Mouse (Mus musculus) heart, postnatal 0 days (tissue): ENCODE data around the gene Smim22. TPM values are rescaled to one million over a fixed set of nuclear protein-coding genes. Genes with fewer than 3 reads are reported as not detected.
A peak's percentile ranks its signal among the peaks of the same experiment; 100 is the strongest.

ENCODE experiments used
- ATAC-seq: fragments of 200-750 bp; cut with Nextera tagmentation; 2 replicates; pipeline ENCODE4 v1.8.0; 2017; ENCODE audit warnings: low read depth, moderate number of reproducible peaks, moderate library complexity; ENCODE audit not compliant: insufficient read depth
- DNase-seq: peaks from one replicate; pipeline ENCODE4 v3.0.0-alpha.2; 2016; ENCODE audit warnings: low spot score
- H3K27ac ChIP-seq: fragments of 300-500 bp; sonication (generic); 2 replicates; pipeline ENCODE4 v1.5.1; 2014; ENCODE audit warnings: low read depth, mild to moderate bottlenecking
- H3K27me3 ChIP-seq: fragments of 300-500 bp; sonication (generic); 2 replicates; pipeline ENCODE4 v1.6.1; 2014; ENCODE audit warnings: low read length, mixed read lengths; ENCODE audit not compliant: control insufficient read depth, insufficient read depth
- H3K36me3 ChIP-seq: fragments of 300-500 bp; sonication (generic); replicated peaks from 2 replicates; pipeline ENCODE4 v1.6.1; 2014; ENCODE audit warnings: low read length, mixed read lengths; ENCODE audit not compliant: control insufficient read depth, insufficient read depth
- H3K4me1 ChIP-seq: fragments of 300-500 bp; sonication (generic); 2 replicates; pipeline ENCODE4 v1.6.1; 2014; ENCODE audit warnings: antibody characterized with exemption; ENCODE audit not compliant: control insufficient read depth, insufficient read depth
- H3K4me2 ChIP-seq: fragments of 300-500 bp; sonication (generic); 2 replicates; pipeline ENCODE4 v1.6.1; 2014; ENCODE audit warnings: low read depth, mild to moderate bottlenecking, low read length, moderate library complexity
- H3K4me3 ChIP-seq: fragments of 300-500 bp; sonication (generic); 2 replicates; pipeline ENCODE4 v1.5.1; 2014; ENCODE audit warnings: low read depth, low read length
- H3K9ac ChIP-seq: fragments of 300-500 bp; sonication (generic); replicated peaks from 2 replicates; pipeline ENCODE4 v1.6.1; 2014; ENCODE audit warnings: low read depth, low read length, mixed read lengths
- H3K9me3 ChIP-seq: fragments of 300-500 bp; sonication (generic); replicated peaks from 2 replicates; pipeline ENCODE4 v1.6.1; 2016; ENCODE audit warnings: low read length; ENCODE audit not compliant: control insufficient read depth
- CTCF ChIP-seq: IDR thresholded peaks from 2 replicates; pipeline ENCODE4 v1.5.1; 2016; ENCODE audit warnings: antibody characterized with exemption, control low read depth, low read depth
- EP300 ChIP-seq: IDR thresholded peaks from 2 replicates; pipeline ENCODE4 v1.6.1; 2016; ENCODE audit warnings: antibody characterized with exemption, low read depth
- WGBS: fragments of 180-500 bp; shearing (Covaris S2); extraction: QIAGEN DNeasy Blood & Tissue Kit; methylation state at CpG from one replicate; pipeline ENCODE4 v1.1.7; 2014; 5-methylcytosine and 5-hydroxymethylcytosine counted together
- polyA plus RNA-seq: library from polyadenylated mRNA; unstranded; fragments of >200 nt; fragmentation: Nextera tagmentation; extraction: Ambion mirVana; gene quantifications from 2 replicates; pipeline ENCODE4 v1.2.1, GENCODE M21; 2015
- total RNA-seq: library from RNA; depleted of rRNA; stranded (reverse); fragments of >200 nt; gene quantifications from 2 replicates; pipeline ENCODE4 v1.2.3, GENCODE M21; 2014; ENCODE audit warnings: low replicate concordance

The Smim22 gene
- total and polyA plus RNA-seq, 2 experiments from 2014 or later = 2.5 TPM; not detected in 1

- no peak for DNase-seq
- Histone ChIP-seq H3K27me3 (no peaks in the 10 kb centered on the region), H3K4me3 (no peak overlapping the region), H3K9me3 (no peaks in the 10 kb centered on the region), H3K9ac (no peak overlapping the region), H3K36me3 (peaks cover 15% of the 10 kb centered on the region), H3K27ac (no peak overlapping the region), H3K4me2 (no peak overlapping the region), H3K4me1 (0 out of 2 replicates have a peak, but pooled peaks cover 6% of the 10 kb centered on the region)
- TF ChIP-seq CTCF (no peak), EP300 (no peak)
- ATAC-seq = no peak
- WGBS = 90% methylated on average over 10 of the region's 10 CpGs
These were observed 3.4 kb downstream of the Smim22 start for GRCm38 (mm10) chr16:5010371-5010935.

- Histone ChIP-seq H3K27ac (no peak overlapping the region), H3K27me3 (no peaks in the 10 kb centered on the region), H3K4me3 (no peak overlapping the region), H3K9ac (no peak overlapping the region), H3K4me1 (0 out of 2 replicates have a peak, but pooled peaks cover 6% of the 10 kb centered on the region), H3K36me3 (peaks cover 24% of the 10 kb centered on the region), H3K4me2 (no peak overlapping the region), H3K9me3 (no peaks in the 10 kb centered on the region)
- no peak for DNase-seq
- WGBS = 79% methylated on average over 7 of the region's 7 CpGs
- no peak for TF ChIP-seq EP300
- no peak for TF ChIP-seq CTCF
- ATAC-seq = no peak
These were observed 4.2 kb downstream of the Smim22 start for GRCm38 (mm10) chr16:5011285-5011684.

DNA sequence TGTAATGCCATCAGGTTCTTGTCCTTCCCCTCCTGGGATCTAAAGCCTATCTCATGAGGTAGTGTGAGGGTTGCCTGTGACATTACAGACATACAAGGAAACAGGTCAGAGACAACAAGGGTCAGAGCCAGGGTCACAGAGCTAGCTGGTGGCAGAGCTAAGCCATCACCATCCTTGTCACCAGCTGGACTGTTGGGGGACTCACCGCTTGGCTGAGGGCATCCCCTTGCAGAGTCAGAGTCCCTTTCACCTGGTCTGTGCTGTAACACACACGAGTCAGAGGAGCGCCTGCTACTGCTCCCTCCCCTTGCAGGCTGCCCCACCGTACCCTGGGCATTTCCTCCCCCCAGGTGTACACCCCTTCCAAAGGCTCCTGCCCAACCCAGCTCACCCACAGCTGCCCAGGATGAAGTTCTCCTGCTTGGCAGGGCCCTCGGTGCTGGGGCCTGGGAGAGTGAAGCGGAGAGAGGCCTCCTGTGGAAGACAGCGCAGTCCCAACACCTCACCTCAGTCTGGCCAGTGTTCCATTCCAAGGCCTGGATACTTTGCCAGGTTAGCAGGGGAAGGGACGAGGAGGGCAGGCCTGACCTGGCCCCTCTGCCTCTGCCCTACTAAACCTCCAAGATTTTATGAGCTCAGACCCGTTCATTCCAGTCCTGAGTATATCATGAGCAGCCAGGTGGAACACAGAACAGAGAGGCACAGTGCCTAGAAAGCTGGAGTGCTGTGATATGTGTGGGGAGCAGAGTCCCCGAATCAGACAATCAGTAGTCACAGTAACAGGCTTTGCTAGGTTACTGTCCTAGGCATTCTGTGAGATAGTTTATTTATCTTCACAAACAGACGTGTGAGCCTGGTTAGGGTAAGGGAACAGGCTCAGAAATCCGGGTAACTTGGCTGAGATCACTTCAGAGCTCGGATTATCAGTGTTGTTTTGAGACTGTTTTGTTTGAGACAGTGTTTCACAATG, 5.2 kb downstream of the Smim22 start:
- 44% methylated on average over 13 of the region's 13 CpGs for WGBS
- Histone ChIP-seq H3K36me3 (peaks cover 34% of the 10 kb centered on the region), H3K4me2 (peak overlapping the region; percentile 67), H3K27me3 (no peaks in the 10 kb centered on the region), H3K4me1 (0 out of 2 replicates have a peak, but pooled peaks cover 6% of the 10 kb centered on the region), H3K4me3 (peak overlapping the region; percentile 71), H3K27ac (no peak overlapping the region), H3K9ac (peak overlapping the region; percentile 59; the same call in 1 of the 2 replicates), H3K9me3 (no peaks in the 10 kb centered on the region)
- TF ChIP-seq CTCF (no peak), EP300 (no peak)
- DNase-seq = no peak
- ATAC-seq = no peak

DNA sequence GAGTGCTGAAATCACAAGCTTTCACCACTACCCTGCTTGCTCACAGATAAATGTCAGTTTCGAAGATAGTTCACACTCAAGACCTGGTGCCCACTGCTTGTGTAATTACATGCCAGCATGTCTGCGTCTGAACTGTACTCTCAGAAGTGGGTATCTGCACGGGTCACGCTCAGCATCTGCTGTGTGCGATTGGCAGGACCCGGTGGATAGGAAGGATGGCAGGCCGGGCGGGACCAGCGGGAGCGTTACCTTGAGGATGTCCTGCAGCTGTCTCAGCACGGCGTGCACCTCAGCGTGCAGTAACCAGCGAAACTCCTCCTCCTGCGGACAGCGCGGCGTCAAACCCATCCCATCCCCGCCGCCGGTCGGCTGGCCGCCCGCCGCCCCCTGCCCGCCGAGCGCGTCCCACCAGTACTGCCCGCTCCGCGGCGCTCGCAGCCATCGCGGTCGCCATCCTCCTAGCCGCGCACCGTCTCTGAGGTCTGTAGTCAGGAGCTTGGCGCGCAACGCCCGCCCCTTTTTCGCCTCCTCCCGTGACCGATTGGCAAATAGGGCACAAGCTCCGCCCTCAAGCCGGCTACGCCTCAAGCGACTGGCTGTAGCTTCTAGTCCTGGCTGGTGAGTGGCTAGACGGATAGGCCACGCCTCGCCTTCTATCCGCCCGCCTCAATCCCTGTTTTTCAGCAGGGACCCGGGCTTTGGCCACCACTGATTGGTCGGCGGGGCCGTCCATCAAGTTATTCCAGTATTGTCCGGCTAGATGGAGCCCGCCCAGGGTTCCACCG, 6.2 kb downstream of the Smim22 start, which contains the start of gene Rogdi:
Rogdi (minus strand) TSS at position 500 of the 785 bp plus-strand sequence.
- Histone ChIP-seq H3K9ac (peak within 1 kb of the TSS; percentile 59), H3K4me3 (peak within 1 kb of the TSS; percentile 71), H3K27me3 (no peaks in the 10 kb centered on the region), H3K9me3 (no peaks in the 10 kb centered on the region), H3K4me1 (0 out of 2 replicates have a peak, but pooled peaks cover 6% of the 10 kb centered on the region), H3K36me3 (peaks cover 43% of the 10 kb centered on the region), H3K4me2 (peak within 1 kb of the TSS; percentile 67), H3K27ac (0 out of 2 replicates have a peak within 1 kb of the TSS, but pooled peaks have one; percentile 17)
- under 1% methylated on average over 62 of the region's 63 CpGs for WGBS
- DNase-seq = peak; percentile 99
- peak; percentile 99 for ATAC-seq
- TF ChIP-seq EP300 (peak; percentile 60; the same call in 1 of the 2 replicates), CTCF (no peak; the same call in 1 of the 2 replicates)

- H3K9me3 ChIP-seq = no peaks in the 10 kb centered on the region
- 86% methylated on average over 4 of the region's 4 CpGs for WGBS
- H3K36me3 ChIP-seq = peaks cover 52% of the 10 kb centered on the region
- no peak overlapping the region for H3K9ac ChIP-seq
- no peak overlapping the region for H3K27ac ChIP-seq
- H3K27me3 ChIP-seq = no peaks in the 10 kb centered on the region
- H3K4me3 ChIP-seq = no peak overlapping the region
- DNase-seq = no peak
- TF ChIP-seq CTCF = no peak
- TF ChIP-seq EP300 = no peak
- no peak for ATAC-seq
- no peak overlapping the region for H3K4me2 ChIP-seq
- H3K4me1 ChIP-seq = 0 out of 2 replicates have a peak, but pooled peaks cover 6% of the 10 kb centered on the region
These were observed 7.5 kb downstream of the Smim22 start for GRCm38 (mm10) chr16:5014578-5014977.
